Mouse (Mus musculus) spleen, adult 2 months (tissue): ENCODE measurements around the gene Rbm25.

Source experiments
- CTCF ChIP-seq: fragments of 200-500 bp; IDR thresholded peaks from 2 replicates; pipeline ENCODE4 v1.5.1; 2011; ENCODE audit warnings: mild to moderate bottlenecking, inconsistent platforms; ENCODE audit not compliant: insufficient read depth, insufficient read length, insufficient replicate concordance; ENCODE audit errors: extremely low read depth
- POLR2A ChIP-seq: fragments of 200-500 bp; IDR thresholded peaks from 2 replicates; pipeline ENCODE4 v1.6.1; 2011; ENCODE audit warnings: low read depth, low read length, inconsistent platforms

DNA sequence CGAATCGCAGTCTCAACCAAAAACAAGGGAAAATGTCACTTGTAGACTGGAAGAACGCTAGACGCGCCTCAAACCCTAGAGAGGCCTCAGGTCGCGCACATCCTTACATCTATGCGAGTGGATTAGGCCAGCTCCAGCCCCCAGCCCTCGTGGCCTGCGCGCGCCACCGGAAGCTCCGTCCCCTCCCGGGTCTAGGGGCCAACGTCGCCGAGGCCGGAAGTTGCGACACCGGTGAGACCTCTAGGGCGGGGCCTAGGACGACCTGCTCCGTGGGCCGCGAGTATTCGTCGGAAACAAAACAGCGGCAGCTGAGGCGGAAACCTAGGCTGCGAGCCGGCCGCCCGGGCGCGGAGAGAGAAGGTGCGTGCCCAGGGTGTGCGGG, 56.9 kb downstream of the Rbm25 start, which contains the start of gene Psen1:
- TF ChIP-seq CTCF = no peak
- peak; percentile 70 for TF ChIP-seq POLR2A
